17 mouse cellular contexts compared by ENCODE assay signal in genomic region chr15:64546035-64546434, GRCm38 (mm10).
"Had no signal": no experiment of that assay in that cellular context is flagged by ENCODE, and none has a peak within 500 bp of the region (broad histone marks: within the 10 kb centered on the region; RNA-seq: fewer than 3 reads in every experiment).

No protein-coding gene starts in this region.

- DNase-seq: lung, adult 18-20 months; lung, embryonic 14.5 days; lung, postnatal 10 days; lung, postnatal 4 days; midbrain, embryonic 14.5 days; retina, postnatal 1 day; right cerebral cortex, adult 18-20 months; right cerebral cortex, postnatal 25 days; right cerebral cortex, postnatal 4 days; spleen, adult 18-20 months; thymus, adult 18-20 months; thymus, postnatal 25 days; thymus, postnatal 4 days had no signal

- H3K27me3 ChIP-seq: midbrain, embryonic 12.5 days; neural tube, embryonic 13.5 days; neural tube, embryonic 15.5 days had no signal

- H3K36me3 ChIP-seq: midbrain, embryonic 10.5 days; midbrain, embryonic 12.5 days; neural tube, embryonic 13.5 days; neural tube, embryonic 15.5 days had no signal

- H3K4me3 ChIP-seq: midbrain, embryonic 10.5 days; midbrain, embryonic 12.5 days; neural tube, embryonic 13.5 days; neural tube, embryonic 15.5 days had no signal
